In genomic region chr8:93197685-93198525, GRCm38 (mm10) we compare ENCODE assay signal across 9 mouse cellular contexts. TPM values are rescaled to one million over a fixed set of nuclear protein-coding genes. Genes with fewer than 3 reads are reported as not detected.
DNase-seq lines count a peak whose midpoint lies in the region; ATAC-seq and TF ChIP-seq lines count a peak whose summit lies in the region.
"Had no signal": no experiment of that assay in that cellular context is flagged by ENCODE, and none has a peak within 500 bp of the region (broad histone marks: within the 10 kb centered on the region; RNA-seq: fewer than 3 reads in every experiment).

TSS of gene Ces1d (minus strand) at chr8:93197838.

- intact Hi-C loops in left cerebral cortex, postnatal 14 days (cut with DNase I): no loop called here

- ATAC-seq in liver, embryonic 12.5 days: no peak
- ATAC-seq in embryonic facial prominence, embryonic 11.5 days (replicated peaks; ENCODE audit: insufficient number of reproducible peaks, low FRiP score, low TSS enrichment, low read depth): no peak
- peak; percentile 83; the same call in 1 of the 2 replicates for ATAC-seq in stomach, embryonic 14.5 days (ENCODE audit: insufficient number of reproducible peaks, insufficient read depth, low FRiP score, low read depth)
- ATAC-seq in forebrain, postnatal 0 days: no peak
- ATAC-seq in midbrain, postnatal 0 days (ENCODE audit: low FRiP score): no peak

- peak; percentile 4 for DNase-seq in liver
- DNase-seq in embryonic facial prominence, embryonic 11.5 days (ENCODE audit: low spot score): peak; percentile 10
- DNase-seq in kidney, postnatal 36 days: peak; percentile 81 to 95
- no peak for DNase-seq in forebrain, postnatal 0 days
- DNase-seq in left cerebral cortex, postnatal 14 days (ENCODE audit: low spot score in 2 of 2): no peak
- no peak for DNase-seq in midbrain, postnatal 0 days (ENCODE audit: low spot score)

- no peak within 1 kb of the TSS for H3K4me3 ChIP-seq in liver, embryonic 12.5 days
- H3K4me3 ChIP-seq in embryonic facial prominence, embryonic 11.5 days (ENCODE audit: low read depth, low read length): no peak within 1 kb of the TSS
- H3K4me3 ChIP-seq in stomach, embryonic 14.5 days (ENCODE audit: low read depth, low read length): no peak within 1 kb of the TSS
- no peak within 1 kb of the TSS for H3K4me3 ChIP-seq in forebrain, postnatal 0 days (ENCODE audit: low read depth, low read length)
- no peak within 1 kb of the TSS for H3K4me3 ChIP-seq in midbrain, postnatal 0 days (ENCODE audit: low read depth, low read length)

- no peak within 1 kb of the TSS for H3K9ac ChIP-seq in liver, embryonic 12.5 days
- H3K9ac ChIP-seq in embryonic facial prominence, embryonic 11.5 days (replicated peaks; ENCODE audit: low read length): no peak within 1 kb of the TSS
- H3K9ac ChIP-seq in stomach, embryonic 14.5 days (replicated peaks; ENCODE audit: low read depth, low read length): no peak within 1 kb of the TSS
- no peak within 1 kb of the TSS for H3K9ac ChIP-seq in forebrain, postnatal 0 days
- H3K9ac ChIP-seq in midbrain, postnatal 0 days (replicated peaks; ENCODE audit: low read length, poor library complexity, severe bottlenecking): no peak within 1 kb of the TSS

- WGBS in liver, embryonic 12.5 days (ENCODE audit: insufficient replicate concordance): 55% methylated on average over 8 of the region's 8 CpGs
- WGBS in embryonic facial prominence, embryonic 11.5 days: 77% methylated on average over 8 of the region's 8 CpGs
- 65% methylated on average over 8 of the region's 8 CpGs for WGBS in stomach, embryonic 14.5 days
- 83% methylated on average over 8 of the region's 8 CpGs for WGBS in forebrain, postnatal 0 days
- 82% methylated on average over 8 of the region's 8 CpGs for WGBS in midbrain, postnatal 0 days

- no peaks in the 10 kb centered on the region for H3K27me3 ChIP-seq in liver, embryonic 12.5 days (replicated peaks)
- no peaks in the 10 kb centered on the region for H3K27me3 ChIP-seq in embryonic facial prominence, embryonic 11.5 days (ENCODE audit: control insufficient read depth, insufficient read depth, low read length)
- no peaks in the 10 kb centered on the region for H3K27me3 ChIP-seq in stomach, embryonic 14.5 days (ENCODE audit: control insufficient read depth, insufficient read depth, low read length)
- no peaks in the 10 kb centered on the region for H3K27me3 ChIP-seq in forebrain, postnatal 0 days (ENCODE audit: insufficient read depth, low read length)
- no peaks in the 10 kb centered on the region for H3K27me3 ChIP-seq in midbrain, postnatal 0 days (ENCODE audit: insufficient read depth, low read length)

- no peaks in the 10 kb centered on the region for H3K4me1 ChIP-seq in liver, embryonic 12.5 days
- H3K4me1 ChIP-seq in embryonic facial prominence, embryonic 11.5 days (ENCODE audit: control insufficient read depth, insufficient read depth, low read length): no peaks in the 10 kb centered on the region
- no peaks in the 10 kb centered on the region for H3K4me1 ChIP-seq in stomach, embryonic 14.5 days (ENCODE audit: control insufficient read depth, insufficient read depth, low read length)
- no peaks in the 10 kb centered on the region for H3K4me1 ChIP-seq in forebrain, postnatal 0 days (ENCODE audit: insufficient read depth)
- H3K4me1 ChIP-seq in midbrain, postnatal 0 days (ENCODE audit: insufficient read depth, low read length): no peaks in the 10 kb centered on the region

- no peak within 1 kb of the TSS for H3K27ac ChIP-seq in liver, embryonic 12.5 days
- no peak within 1 kb of the TSS for H3K27ac ChIP-seq in embryonic facial prominence, embryonic 11.5 days (replicated peaks; ENCODE audit: low read depth, low read length)
- H3K27ac ChIP-seq in stomach, embryonic 14.5 days (ENCODE audit: low read length): no peak within 1 kb of the TSS
- H3K27ac ChIP-seq in forebrain, postnatal 0 days (ENCODE audit: low read depth, low read length): no peak within 1 kb of the TSS
- H3K27ac ChIP-seq in midbrain, postnatal 0 days (ENCODE audit: low read depth, low read length): no peak within 1 kb of the TSS
- H3K27ac ChIP-seq: macrophage had no signal

- no peak for TF ChIP-seq CTCF in forebrain, postnatal 0 days (IDR thresholded peaks at IDR 0.05; ENCODE audit: low read depth)
- no peak for TF ChIP-seq CTCF in midbrain, postnatal 0 days (IDR thresholded peaks at IDR 0.05)

- no peaks in the 10 kb centered on the region for H3K36me3 ChIP-seq in liver, embryonic 12.5 days
- no peaks in the 10 kb centered on the region for H3K36me3 ChIP-seq in embryonic facial prominence, embryonic 11.5 days (replicated peaks; ENCODE audit: control insufficient read depth, insufficient read depth, low read depth, low read length)
- no peaks in the 10 kb centered on the region for H3K36me3 ChIP-seq in stomach, embryonic 14.5 days (ENCODE audit: control insufficient read depth, insufficient read depth, low read length)
- no peaks in the 10 kb centered on the region for H3K36me3 ChIP-seq in forebrain, postnatal 0 days (ENCODE audit: insufficient read depth)
- H3K36me3 ChIP-seq in midbrain, postnatal 0 days (ENCODE audit: insufficient read depth, low read length): no peaks in the 10 kb centered on the region

- H3K4me2 ChIP-seq in liver, embryonic 12.5 days: no peak within 1 kb of the TSS
- no peak within 1 kb of the TSS for H3K4me2 ChIP-seq in embryonic facial prominence, embryonic 11.5 days (ENCODE audit: low read depth, low read length)
- no peak within 1 kb of the TSS for H3K4me2 ChIP-seq in stomach, embryonic 14.5 days (replicated peaks; ENCODE audit: low read depth, low read length)
- H3K4me2 ChIP-seq in forebrain, postnatal 0 days (ENCODE audit: low read depth): no peak within 1 kb of the TSS
- H3K4me2 ChIP-seq in midbrain, postnatal 0 days (ENCODE audit: low read depth, low read length, poor library complexity, severe bottlenecking): no peak within 1 kb of the TSS

- no peaks in the 10 kb centered on the region for H3K9me3 ChIP-seq in liver, embryonic 12.5 days (replicated peaks)
- no peaks in the 10 kb centered on the region for H3K9me3 ChIP-seq in embryonic facial prominence, embryonic 11.5 days (replicated peaks; ENCODE audit: control insufficient read depth, low read length)
- H3K9me3 ChIP-seq in stomach, embryonic 14.5 days (ENCODE audit: control insufficient read depth, low read depth, low read length): no peaks in the 10 kb centered on the region
- H3K9me3 ChIP-seq in forebrain, postnatal 0 days (ENCODE audit: low read length): no peaks in the 10 kb centered on the region
- no peaks in the 10 kb centered on the region for H3K9me3 ChIP-seq in midbrain, postnatal 0 days (ENCODE audit: low read length)

RNA-seq across cellular contexts. Expression of gene Ces1d, which starts in this region (rescaled TPM):
- polyA plus RNA-seq in liver, embryonic 12.5 days (2016; fragmentation: Nextera tagmentation; extraction: Ambion mirVana): 1.5 and 1.8 TPM in 2 replicates
- polyA plus RNA-seq in embryonic facial prominence, embryonic 11.5 days (2014; fragmentation: Nextera tagmentation; extraction: Ambion mirVana): 1.2 TPM in 2 replicates
- 1.3 and 1.6 TPM in 2 replicates for polyA plus RNA-seq in stomach, embryonic 14.5 days (2014; fragmentation: Nextera tagmentation; extraction: Ambion mirVana)
- total RNA-seq in forebrain, postnatal 0 days (2014; rRNA removed): 0.15 TPM in 1 of 2 replicates, not detected in the other
- 0.29 TPM in 1 of 2 replicates, not detected in the other for polyA plus RNA-seq in forebrain, postnatal 0 days (2015; fragmentation: Nextera tagmentation; extraction: Ambion mirVana)
- not detected for total RNA-seq in left cerebral cortex, postnatal 14 days (2021)
- 0.22 and 0.33 TPM in 2 replicates for total RNA-seq in midbrain, postnatal 0 days (2014; rRNA removed)
- polyA plus RNA-seq in midbrain, postnatal 0 days (2015; fragmentation: Nextera tagmentation; extraction: Ambion mirVana): 0.17 and 0.18 TPM in 2 replicates
- polyA plus RNA-seq: macrophage had no signal

Comparison
In these comparisons a context has a peak if more than half of its experiments do, and no peak if none do; other contexts are left out.
1. DNase-seq: peak in liver (single experiment), embryonic facial prominence, embryonic 11.5 days (single experiment) and kidney, postnatal 36 days (2 of 2); none in forebrain, postnatal 0 days (single experiment), left cerebral cortex, postnatal 14 days (0 of 2) and midbrain, postnatal 0 days (single experiment).